Mouse (Mus musculus) yolk sac, embryonic 10.5 days (tissue): ENCODE results near the gene Ppy.

Experiments used
- DNase-seq: peaks from one replicate; pipeline ENCODE4 v3.0.0-alpha.2; 2017; ENCODE audit warnings: low spot score

Ppy gene

GRCm38 (mm10) chr11:102101219-102101618, at the start of gene Ppy:
TSS of gene Ppy (minus strand) at chr11:102101319.
- DNase-seq: no peak

GRCm38 (mm10) chr11:102147213-102147989, 46.3 kb upstream of the Ppy start:
- no peak for DNase-seq

- DNase-seq: no peak
These were observed 45.4 kb upstream of the Ppy start for GRCm38 (mm10) chr11:102146531-102146930.

GRCm38 (mm10) chr11:102146005-102146404, 44.9 kb upstream of the Ppy start:
- no peak for DNase-seq

- no peak for DNase-seq
These were observed 44.4 kb upstream of the Ppy start, which contains the start of gene Nags for GRCm38 (mm10) chr11:102145471-102146001. TSS of gene Nags (plus strand) at chr11:102145513.

- DNase-seq: no peak
These were observed 43.9 kb upstream of the Ppy start for GRCm38 (mm10) chr11:102144957-102145470.

GRCm38 (mm10) chr11:102142355-102142754, 41.2 kb upstream of the Ppy start:
- no peak for DNase-seq

GRCm38 (mm10) chr11:102140508-102140907, 39.4 kb upstream of the Ppy start:
- DNase-seq: no peak

- DNase-seq: no peak
These were observed 37.3 kb upstream of the Ppy start for GRCm38 (mm10) chr11:102138447-102138740.

GRCm38 (mm10) chr11:102137625-102138446, 36.7 kb upstream of the Ppy start:
- no peak for DNase-seq

GRCm38 (mm10) chr11:102134516-102134915, 33.4 kb upstream of the Ppy start:
- no peak for DNase-seq

- DNase-seq: no peak
These were observed 16.3 kb upstream of the Ppy start for GRCm38 (mm10) chr11:102117386-102117785.

- DNase-seq: no peak
These were observed 15.1 kb upstream of the Ppy start for GRCm38 (mm10) chr11:102116241-102116640.

- no peak for DNase-seq
These were observed 10.5 kb upstream of the Ppy start for GRCm38 (mm10) chr11:102111576-102111975.

- DNase-seq: no peak
These were observed 6.6 kb upstream of the Ppy start, which contains the start of gene Pyy for GRCm38 (mm10) chr11:102107732-102108131. TSS of gene Pyy (minus strand) at chr11:102107832.

- no peak for DNase-seq
These were observed 5.8 kb upstream of the Ppy start for GRCm38 (mm10) chr11:102106911-102107310.

- peak; percentile 27 for DNase-seq
These were observed 1.6 kb upstream of the Ppy start for GRCm38 (mm10) chr11:102102485-102103258.

GRCm38 (mm10) chr11:102096887-102097391, 4.2 kb downstream of the Ppy start:
- peak; percentile 86 for DNase-seq

- DNase-seq: no peak
These were observed 4.7 kb downstream of the Ppy start for GRCm38 (mm10) chr11:102096446-102096845.

GRCm38 (mm10) chr11:102095676-102096075, 5.4 kb downstream of the Ppy start:
- no peak for DNase-seq

- peak; percentile 78 for DNase-seq
These were observed 11.9 kb downstream of the Ppy start for GRCm38 (mm10) chr11:102089088-102089808.
